Mouse (Mus musculus) lung, embryonic 15.5 days (tissue): Measurements from ENCODE around the gene Unc13b. TPM values are rescaled to one million over a fixed set of nuclear protein-coding genes. Genes with fewer than 3 reads are reported as not detected.

Experiments
- ATAC-seq: fragments of 200-750 bp; cut with Nextera tagmentation; 2 replicates; pipeline ENCODE4 v1.8.0; 2017; ENCODE audit warnings: moderate number of reproducible peaks, borderline replicate concordance; ENCODE audit not compliant: low FRiP score, low TSS enrichment; ENCODE audit errors: extremely low read depth
- H3K27ac ChIP-seq: fragments of 300-500 bp; sonication (generic); 2 replicates; pipeline ENCODE4 v1.5.1; 2015; ENCODE audit warnings: moderate library complexity, mild to moderate bottlenecking, inconsistent platforms
- H3K27me3 ChIP-seq: fragments of 300-500 bp; sonication (generic); 2 replicates; pipeline ENCODE4 v1.6.1; 2015; ENCODE audit warnings: inconsistent platforms
- H3K36me3 ChIP-seq: fragments of 300-500 bp; sonication (generic); 2 replicates; pipeline ENCODE4 v1.6.1; 2015; ENCODE audit warnings: inconsistent platforms
- H3K4me1 ChIP-seq: fragments of 300-500 bp; sonication (generic); 2 replicates; pipeline ENCODE4 v1.6.1; 2015; ENCODE audit warnings: inconsistent platforms
- H3K4me2 ChIP-seq: fragments of 300-500 bp; sonication (generic); 2 replicates; pipeline ENCODE4 v1.6.1; 2015; ENCODE audit warnings: inconsistent platforms, mild to moderate bottlenecking, moderate library complexity
- H3K4me3 ChIP-seq: fragments of 300-500 bp; sonication (generic); 2 replicates; pipeline ENCODE4 v1.5.1; 2015; ENCODE audit warnings: mild to moderate bottlenecking, inconsistent platforms
- H3K9ac ChIP-seq: fragments of 300-500 bp; sonication (generic); 2 replicates; pipeline ENCODE4 v1.6.1; 2015; ENCODE audit warnings: inconsistent platforms
- H3K9me3 ChIP-seq: fragments of 300-500 bp; sonication (generic); 2 replicates; pipeline ENCODE4 v1.6.1; 2016; ENCODE audit warnings: inconsistent platforms
- WGBS: fragments of 180-500 bp; shearing (Covaris S2); methylation state at CpG from one replicate; pipeline ENCODE4 v1.1.7; 2015; 5-methylcytosine and 5-hydroxymethylcytosine counted together
- polyA plus RNA-seq: library from polyadenylated mRNA; unstranded; fragments of >200 nt; fragmentation: Nextera tagmentation; extraction: Ambion mirVana; gene quantifications from 2 replicates; pipeline ENCODE4 v1.2.1, GENCODE M21; 2015

Unc13b gene
- polyA plus RNA-seq, 1 experiment from 2014 or later, result 7.3 TPM

- no peak for ATAC-seq
- Histone ChIP-seq H3K4me3 (no peak overlapping the region), H3K27ac (no peak overlapping the region), H3K9me3 (no peaks in the 10 kb centered on the region), H3K36me3 (no peaks in the 10 kb centered on the region), H3K27me3 (no peaks in the 10 kb centered on the region), H3K9ac (no peak overlapping the region), H3K4me1 (peaks cover 11% of the 10 kb centered on the region), H3K4me2 (no peak overlapping the region)
- 84% methylated on average over 2 of the region's 2 CpGs for WGBS
Observed at GRCm38 (mm10) chr4:43204946-43205345, 146.2 kb downstream of the Unc13b start.

- Histone ChIP-seq H3K27me3 (no peaks in the 10 kb centered on the region), H3K36me3 (no peaks in the 10 kb centered on the region), H3K4me2 (no peak overlapping the region), H3K9me3 (no peaks in the 10 kb centered on the region), H3K4me1 (peaks cover 11% of the 10 kb centered on the region), H3K27ac (no peak overlapping the region), H3K4me3 (no peak overlapping the region), H3K9ac (no peak overlapping the region)
- no peak for ATAC-seq
- 64% methylated on average over 4 of the region's 4 CpGs for WGBS
Observed at GRCm38 (mm10) chr4:43205571-43205970, 146.8 kb downstream of the Unc13b start.

- WGBS, result 35% methylated on average over 5 of the region's 5 CpGs
- Histone ChIP-seq H3K27ac (no peak overlapping the region), H3K9ac (no peak overlapping the region), H3K27me3 (no peaks in the 10 kb centered on the region), H3K4me2 (no peak overlapping the region), H3K9me3 (no peaks in the 10 kb centered on the region), H3K36me3 (no peaks in the 10 kb centered on the region), H3K4me3 (no peak overlapping the region), H3K4me1 (peaks cover 11% of the 10 kb centered on the region)
- no peak for ATAC-seq
Observed at GRCm38 (mm10) chr4:43206989-43207388, 148.2 kb downstream of the Unc13b start.

GRCm38 (mm10) chr4:43209081-43209579 is 150.4 kb downstream of the Unc13b start:
- no peak; the same call in 1 of the 2 replicates for ATAC-seq
- Histone ChIP-seq H3K9ac (0 out of 2 replicates have a peak overlapping the region, but pooled peaks have one; percentile 1), H3K4me2 (peak overlapping the region; percentile 45), H3K27ac (0 out of 2 replicates have a peak overlapping the region, but pooled peaks have one; percentile 12), H3K9me3 (no peaks in the 10 kb centered on the region), H3K36me3 (no peaks in the 10 kb centered on the region), H3K27me3 (no peaks in the 10 kb centered on the region), H3K4me3 (peak overlapping the region; percentile 12), H3K4me1 (peaks cover 11% of the 10 kb centered on the region)
- 7% methylated on average over 8 of the region's 8 CpGs for WGBS

GRCm38 (mm10) chr4:43209673-43210072 is 150.9 kb downstream of the Unc13b start:
- Histone ChIP-seq H3K4me3 (no peak overlapping the region), H3K4me2 (peak overlapping the region; percentile 45), H3K27me3 (no peaks in the 10 kb centered on the region), H3K36me3 (no peaks in the 10 kb centered on the region), H3K27ac (no peak overlapping the region), H3K9me3 (no peaks in the 10 kb centered on the region), H3K4me1 (peaks cover 11% of the 10 kb centered on the region), H3K9ac (no peak overlapping the region)
- WGBS, result 49% methylated on average over 6 of the region's 6 CpGs
- ATAC-seq, result no peak

GRCm38 (mm10) chr4:43216491-43216890 is 157.7 kb downstream of the Unc13b start:
- WGBS, result 43% methylated on average over 3 of the region's 3 CpGs

GRCm38 (mm10) chr4:43217997-43218396 is 159.2 kb downstream of the Unc13b start:
- H3K36me3 ChIP-seq, result no peaks in the 10 kb centered on the region
- H3K27ac ChIP-seq, result no peak overlapping the region
- no peaks in the 10 kb centered on the region for H3K4me1 ChIP-seq
- no peaks in the 10 kb centered on the region for H3K9me3 ChIP-seq
- no peak overlapping the region for H3K4me2 ChIP-seq
- no peaks in the 10 kb centered on the region for H3K27me3 ChIP-seq
- ATAC-seq, result no peak
- H3K4me3 ChIP-seq, result no peak overlapping the region
- WGBS, result 97% methylated on average over 1 of the region's 1 CpGs
- H3K9ac ChIP-seq, result no peak overlapping the region

More at GRCm38 (mm10) chr4:43216491-43216890, 157.7 kb downstream of the Unc13b start:
- no peak for ATAC-seq
- Histone ChIP-seq H3K4me2 (no peak overlapping the region), H3K27ac (no peak overlapping the region), H3K9ac (no peak overlapping the region), H3K4me1 (no peaks in the 10 kb centered on the region), H3K27me3 (no peaks in the 10 kb centered on the region), H3K4me3 (no peak overlapping the region), H3K9me3 (no peaks in the 10 kb centered on the region), H3K36me3 (no peaks in the 10 kb centered on the region)

GRCm38 (mm10) chr4:43231821-43232220 is 173.1 kb downstream of the Unc13b start:
- no peak overlapping the region for H3K9ac ChIP-seq
- H3K27ac ChIP-seq, result no peak overlapping the region
- no peaks in the 10 kb centered on the region for H3K27me3 ChIP-seq
- no peaks in the 10 kb centered on the region for H3K4me1 ChIP-seq
- no peaks in the 10 kb centered on the region for H3K9me3 ChIP-seq
- WGBS, result 80% methylated on average over 3 of the region's 3 CpGs
- H3K4me3 ChIP-seq, result no peak overlapping the region
- H3K36me3 ChIP-seq, result no peaks in the 10 kb centered on the region
- no peak overlapping the region for H3K4me2 ChIP-seq
- no peak for ATAC-seq

- no peak for ATAC-seq
Observed at GRCm38 (mm10) chr4:43232985-43233384, 174.2 kb downstream of the Unc13b start.

GRCm38 (mm10) chr4:43233489-43233888 is 174.7 kb downstream of the Unc13b start:
- Histone ChIP-seq H3K36me3 (no peaks in the 10 kb centered on the region), H3K4me1 (no peaks in the 10 kb centered on the region), H3K4me2 (no peak overlapping the region), H3K9ac (no peak overlapping the region), H3K9me3 (no peaks in the 10 kb centered on the region), H3K27me3 (no peaks in the 10 kb centered on the region), H3K27ac (no peak overlapping the region), H3K4me3 (no peak overlapping the region)
- WGBS, result 82% methylated on average over 6 of the region's 6 CpGs
- ATAC-seq, result no peak

More at GRCm38 (mm10) chr4:43232985-43233384, 174.2 kb downstream of the Unc13b start:
- Histone ChIP-seq H3K4me3 (no peak overlapping the region), H3K4me1 (no peaks in the 10 kb centered on the region), H3K9me3 (no peaks in the 10 kb centered on the region), H3K36me3 (no peaks in the 10 kb centered on the region), H3K27ac (no peak overlapping the region), H3K4me2 (no peak overlapping the region), H3K27me3 (no peaks in the 10 kb centered on the region), H3K9ac (no peak overlapping the region)
- 85% methylated on average over 1 of the region's 1 CpGs for WGBS

GRCm38 (mm10) chr4:43236898-43237297 is 178.1 kb downstream of the Unc13b start:
- H3K27ac ChIP-seq, result no peak overlapping the region
- H3K4me3 ChIP-seq, result no peak overlapping the region
- WGBS, result 90% methylated on average over 9 of the region's 9 CpGs
- no peaks in the 10 kb centered on the region for H3K4me1 ChIP-seq
- H3K36me3 ChIP-seq, result no peaks in the 10 kb centered on the region
- no peak overlapping the region for H3K4me2 ChIP-seq
- no peaks in the 10 kb centered on the region for H3K9me3 ChIP-seq
- no peaks in the 10 kb centered on the region for H3K27me3 ChIP-seq
- no peak for ATAC-seq
- no peak overlapping the region for H3K9ac ChIP-seq

GRCm38 (mm10) chr4:43240716-43241115 is 182.0 kb downstream of the Unc13b start:
- 76% methylated on average over 1 of the region's 1 CpGs for WGBS
- no peak overlapping the region for H3K9ac ChIP-seq

GRCm38 (mm10) chr4:43244022-43244421 is 185.3 kb downstream of the Unc13b start:
- H3K4me2 ChIP-seq, result no peak overlapping the region
- no peaks in the 10 kb centered on the region for H3K27me3 ChIP-seq
- ATAC-seq, result no peak
- no peaks in the 10 kb centered on the region for H3K9me3 ChIP-seq
- no peaks in the 10 kb centered on the region for H3K4me1 ChIP-seq
- WGBS, result 36% methylated on average over 2 of the region's 2 CpGs
- H3K4me3 ChIP-seq, result no peak overlapping the region
- H3K27ac ChIP-seq, result no peak overlapping the region
- no peak overlapping the region for H3K9ac ChIP-seq
- no peaks in the 10 kb centered on the region for H3K36me3 ChIP-seq

More at GRCm38 (mm10) chr4:43240716-43241115, 182.0 kb downstream of the Unc13b start:
- Histone ChIP-seq H3K4me2 (no peak overlapping the region), H3K4me3 (no peak overlapping the region), H3K36me3 (no peaks in the 10 kb centered on the region), H3K27ac (no peak overlapping the region), H3K9me3 (no peaks in the 10 kb centered on the region), H3K4me1 (no peaks in the 10 kb centered on the region), H3K27me3 (no peaks in the 10 kb centered on the region)
- ATAC-seq, result no peak
